Mouse (Mus musculus): ENCODE data around the gene Ccdc85b. TPM values are rescaled to one million over a fixed set of nuclear protein-coding genes. Genes with fewer than 3 reads are reported as not detected.

Gene Ccdc85b
- polyA plus RNA-seq, 1 experiment from 2014 or later = 8.5 TPM

GRCm38 (mm10) chr19:5485371-5485770 lies 27.7 kb upstream of the Ccdc85b start:
- H3K9me3 ChIP-seq (ENCODE audit: control insufficient read depth, low read length) = no peaks in the 10 kb centered on the region
- no peaks in the 10 kb centered on the region for H3K27me3 ChIP-seq (ENCODE audit: control insufficient read depth, insufficient read depth, low read length)
- no peak overlapping the region for H3K4me2 ChIP-seq (replicated peaks; ENCODE audit: low read depth, low read length)
- H3K36me3 ChIP-seq (ENCODE audit: control insufficient read depth, insufficient read depth, low read length) = peaks cover 58% of the 10 kb centered on the region
- ATAC-seq (ENCODE audit: low FRiP score, low TSS enrichment) = no peak
- 93% methylated on average over 8 of the region's 8 CpGs for WGBS
- H3K9ac ChIP-seq (ENCODE audit: low read depth, low read length) = no peak overlapping the region
- H3K4me1 ChIP-seq (ENCODE audit: control insufficient read depth, insufficient read depth, low read length) = peaks cover 9% of the 10 kb centered on the region; the same call in 1 of the 2 replicates
- no peak overlapping the region for H3K27ac ChIP-seq (ENCODE audit: low read depth, low read length)
- H3K4me3 ChIP-seq (ENCODE audit: low read length) = no peak overlapping the region

- no peaks in the 10 kb centered on the region for H3K9me3 ChIP-seq (ENCODE audit: control insufficient read depth, low read length)
- H3K9ac ChIP-seq (ENCODE audit: low read depth, low read length) = no peak overlapping the region
- 87% methylated on average over 5 of the region's 5 CpGs for WGBS
- no peak for ATAC-seq (ENCODE audit: low FRiP score, low TSS enrichment)
- no peak overlapping the region for H3K4me2 ChIP-seq (replicated peaks; ENCODE audit: low read depth, low read length)
- H3K36me3 ChIP-seq (ENCODE audit: control insufficient read depth, insufficient read depth, low read length) = peaks cover 65% of the 10 kb centered on the region
- H3K4me3 ChIP-seq (ENCODE audit: low read length) = no peak overlapping the region
- H3K27me3 ChIP-seq (ENCODE audit: control insufficient read depth, insufficient read depth, low read length) = no peaks in the 10 kb centered on the region
- H3K27ac ChIP-seq (ENCODE audit: low read depth, low read length) = no peak overlapping the region
- H3K4me1 ChIP-seq (ENCODE audit: control insufficient read depth, insufficient read depth, low read length) = peaks cover 9% of the 10 kb centered on the region; the same call in 1 of the 2 replicates
Observed at GRCm38 (mm10) chr19:5484496-5484895, 26.8 kb upstream of the Ccdc85b start.

GRCm38 (mm10) chr19:5483386-5484359 lies 26.0 kb upstream of the Ccdc85b start:
- Histone ChIP-seq H3K4me1 (ENCODE audit: control insufficient read depth, insufficient read depth, low read length) (peaks cover 9% of the 10 kb centered on the region; the same call in 1 of the 2 replicates), H3K27me3 (ENCODE audit: control insufficient read depth, insufficient read depth, low read length) (no peaks in the 10 kb centered on the region), H3K9ac (ENCODE audit: low read depth, low read length) (no peak overlapping the region), H3K4me2 (replicated peaks; ENCODE audit: low read depth, low read length) (no peak overlapping the region), H3K27ac (ENCODE audit: low read depth, low read length) (no peak overlapping the region), H3K36me3 (ENCODE audit: control insufficient read depth, insufficient read depth, low read length) (peaks cover 73% of the 10 kb centered on the region), H3K4me3 (ENCODE audit: low read length) (no peak overlapping the region), H3K9me3 (ENCODE audit: control insufficient read depth, low read length) (no peaks in the 10 kb centered on the region)
- ATAC-seq (ENCODE audit: low FRiP score, low TSS enrichment) = no peak
- WGBS = 91% methylated on average over 19 of the region's 19 CpGs

GRCm38 (mm10) chr19:5481398-5481797 lies 23.7 kb upstream of the Ccdc85b start:
- Histone ChIP-seq H3K4me1 (ENCODE audit: control insufficient read depth, insufficient read depth, low read length) (0 out of 2 replicates have a peak, but pooled peaks cover 4% of the 10 kb centered on the region), H3K9me3 (ENCODE audit: control insufficient read depth, low read length) (no peaks in the 10 kb centered on the region), H3K4me2 (replicated peaks; ENCODE audit: low read depth, low read length) (no peak overlapping the region), H3K36me3 (ENCODE audit: control insufficient read depth, insufficient read depth, low read length) (peaks cover 91% of the 10 kb centered on the region), H3K9ac (ENCODE audit: low read depth, low read length) (no peak overlapping the region), H3K27me3 (ENCODE audit: control insufficient read depth, insufficient read depth, low read length) (no peaks in the 10 kb centered on the region), H3K27ac (ENCODE audit: low read depth, low read length) (no peak overlapping the region), H3K4me3 (ENCODE audit: low read length) (no peak overlapping the region)
- WGBS = 92% methylated on average over 10 of the region's 10 CpGs
- no peak for ATAC-seq (ENCODE audit: low FRiP score, low TSS enrichment)

- Histone ChIP-seq H3K27ac (ENCODE audit: low read depth, low read length) (no peak overlapping the region), H3K4me1 (ENCODE audit: control insufficient read depth, insufficient read depth, low read length) (peaks cover 14% of the 10 kb centered on the region; the same call in 1 of the 2 replicates), H3K9me3 (ENCODE audit: control insufficient read depth, low read length) (no peaks in the 10 kb centered on the region), H3K9ac (ENCODE audit: low read depth, low read length) (no peak overlapping the region), H3K27me3 (ENCODE audit: control insufficient read depth, insufficient read depth, low read length) (no peaks in the 10 kb centered on the region), H3K4me3 (ENCODE audit: low read length) (no peak overlapping the region), H3K36me3 (ENCODE audit: control insufficient read depth, insufficient read depth, low read length) (peaks cover 80% of the 10 kb centered on the region), H3K4me2 (replicated peaks; ENCODE audit: low read depth, low read length) (no peak overlapping the region)
- WGBS = 79% methylated on average over 10 of the region's 10 CpGs
- no peak for ATAC-seq (ENCODE audit: low FRiP score, low TSS enrichment)
Observed at GRCm38 (mm10) chr19:5480016-5480415, 22.3 kb upstream of the Ccdc85b start.

- ATAC-seq (ENCODE audit: low FRiP score, low TSS enrichment) = no peak
- no peaks in the 10 kb centered on the region for H3K27me3 ChIP-seq (ENCODE audit: control insufficient read depth, insufficient read depth, low read length)
- H3K4me3 ChIP-seq (ENCODE audit: low read length) = no peak overlapping the region
- H3K4me2 ChIP-seq (replicated peaks; ENCODE audit: low read depth, low read length) = no peak overlapping the region
- peaks cover 58% of the 10 kb centered on the region for H3K36me3 ChIP-seq (ENCODE audit: control insufficient read depth, insufficient read depth, low read length)
- H3K9ac ChIP-seq (ENCODE audit: low read depth, low read length) = no peak overlapping the region
- no peaks in the 10 kb centered on the region for H3K9me3 ChIP-seq (ENCODE audit: control insufficient read depth, low read length)
- 83% methylated on average over 18 of the region's 18 CpGs for WGBS
- H3K4me1 ChIP-seq (ENCODE audit: control insufficient read depth, insufficient read depth, low read length) = peaks cover 20% of the 10 kb centered on the region; the same call in 1 of the 2 replicates
- H3K27ac ChIP-seq (ENCODE audit: low read depth, low read length) = no peak overlapping the region
Observed at GRCm38 (mm10) chr19:5477668-5478300, 20.1 kb upstream of the Ccdc85b start.

- H3K4me3 ChIP-seq (ENCODE audit: low read length) = no peak overlapping the region
- peaks cover 20% of the 10 kb centered on the region; the same call in 1 of the 2 replicates for H3K4me1 ChIP-seq (ENCODE audit: control insufficient read depth, insufficient read depth, low read length)
- H3K27ac ChIP-seq (ENCODE audit: low read depth, low read length) = no peak overlapping the region
- H3K4me2 ChIP-seq (replicated peaks; ENCODE audit: low read depth, low read length) = no peak overlapping the region
- no peak overlapping the region for H3K9ac ChIP-seq (ENCODE audit: low read depth, low read length)
- H3K36me3 ChIP-seq (ENCODE audit: control insufficient read depth, insufficient read depth, low read length) = peaks cover 51% of the 10 kb centered on the region
- ATAC-seq (ENCODE audit: low FRiP score, low TSS enrichment) = no peak
- no peaks in the 10 kb centered on the region for H3K9me3 ChIP-seq (ENCODE audit: control insufficient read depth, low read length)
- H3K27me3 ChIP-seq (ENCODE audit: control insufficient read depth, insufficient read depth, low read length) = no peaks in the 10 kb centered on the region
- 83% methylated on average over 10 of the region's 10 CpGs for WGBS
Observed at GRCm38 (mm10) chr19:5477004-5477667, 19.4 kb upstream of the Ccdc85b start.

- Histone ChIP-seq H3K36me3 (ENCODE audit: control insufficient read depth, insufficient read depth, low read length) (peaks cover 32% of the 10 kb centered on the region), H3K9me3 (ENCODE audit: control insufficient read depth, low read length) (no peaks in the 10 kb centered on the region), H3K4me3 (ENCODE audit: low read length) (peak overlapping the region; percentile 66), H3K4me2 (replicated peaks; ENCODE audit: low read depth, low read length) (peak overlapping the region; percentile 78), H3K9ac (ENCODE audit: low read depth, low read length) (peak overlapping the region; percentile 86), H3K4me1 (ENCODE audit: control insufficient read depth, insufficient read depth, low read length) (peaks cover 20% of the 10 kb centered on the region; the same call in 1 of the 2 replicates), H3K27ac (ENCODE audit: low read depth, low read length) (peak overlapping the region; percentile 91; the same call in 1 of the 2 replicates), H3K27me3 (ENCODE audit: control insufficient read depth, insufficient read depth, low read length) (no peaks in the 10 kb centered on the region)
- 15% methylated on average over 13 of the region's 13 CpGs for WGBS
- peak; percentile 34; the same call in 1 of the 2 replicates for ATAC-seq (ENCODE audit: low FRiP score, low TSS enrichment)
Observed at GRCm38 (mm10) chr19:5475069-5475714, 17.5 kb upstream of the Ccdc85b start.

Data from kidney, embryonic 14.5 days (tissue).